ENCODE assay signal across 10 mouse cellular contexts in the genomic region with DNA sequence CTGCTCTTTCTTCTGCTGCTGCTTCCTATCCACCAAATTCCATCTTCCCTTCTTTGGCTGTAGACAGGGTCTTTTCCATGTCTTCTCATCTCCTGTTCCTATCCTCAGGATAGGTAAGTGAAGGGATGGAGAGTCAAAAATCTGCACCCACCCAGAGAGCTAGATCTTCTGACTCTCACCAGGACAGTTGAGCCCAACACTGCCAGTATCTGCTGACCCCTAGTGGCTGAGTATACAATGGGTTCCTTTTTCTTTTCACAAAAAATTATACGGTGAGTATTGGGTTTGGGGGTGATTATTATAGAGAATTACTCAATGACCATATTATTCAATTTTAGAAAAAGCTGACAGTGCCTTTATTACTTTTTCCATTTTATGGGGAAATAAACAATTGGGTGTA.
DNase-seq lines count a peak whose midpoint lies in the region; ATAC-seq and TF ChIP-seq lines count a peak whose summit lies in the region.
"Had no signal": no experiment of that assay in that cellular context is flagged by ENCODE, and none has a peak within 500 bp of the region (broad histone marks: within the 10 kb centered on the region; RNA-seq: fewer than 3 reads in every experiment).

No protein-coding gene starts in this region.

- TF ChIP-seq CTCF in olfactory bulb, adult 2 months (IDR thresholded peaks at IDR 0.05; ENCODE audit: insufficient read depth, low read depth, low read length) = no peak

- H3K9ac ChIP-seq in forebrain, embryonic 12.5 days = no peak overlapping the region
- no peak overlapping the region for H3K9ac ChIP-seq in midbrain, embryonic 13.5 days (replicated peaks)
- H3K9ac ChIP-seq in midbrain, embryonic 15.5 days = no peak overlapping the region
- H3K9ac ChIP-seq: limb, embryonic 15.5 days had no signal

- no peaks in the 10 kb centered on the region for H3K36me3 ChIP-seq in forebrain, embryonic 12.5 days (replicated peaks)
- no peaks in the 10 kb centered on the region for H3K36me3 ChIP-seq in forebrain, embryonic 10.5 days (replicated peaks)
- H3K36me3 ChIP-seq in midbrain, embryonic 13.5 days = no peaks in the 10 kb centered on the region
- H3K36me3 ChIP-seq in midbrain, embryonic 15.5 days (replicated peaks) = no peaks in the 10 kb centered on the region
- no peaks in the 10 kb centered on the region for H3K36me3 ChIP-seq in embryonic facial prominence, embryonic 10.5 days (replicated peaks)
- H3K36me3 ChIP-seq: limb, embryonic 15.5 days had no signal

- no peaks in the 10 kb centered on the region for H3K4me1 ChIP-seq in forebrain, embryonic 12.5 days
- H3K4me1 ChIP-seq in forebrain, embryonic 10.5 days = no peaks in the 10 kb centered on the region
- no peaks in the 10 kb centered on the region for H3K4me1 ChIP-seq in midbrain, embryonic 13.5 days (replicated peaks)
- H3K4me1 ChIP-seq in midbrain, embryonic 15.5 days = no peaks in the 10 kb centered on the region
- H3K4me1 ChIP-seq in embryonic facial prominence, embryonic 10.5 days = no peaks in the 10 kb centered on the region
- no peaks in the 10 kb centered on the region for H3K4me1 ChIP-seq in olfactory bulb, adult 2 months (ENCODE audit: control insufficient read depth, insufficient read depth, low read length)
- H3K4me1 ChIP-seq: limb, embryonic 15.5 days had no signal

- DNase-seq in forebrain, embryonic 10.5 days (ENCODE audit: extremely low spot score, low spot score) = no peak
- DNase-seq in embryonic facial prominence, embryonic 10.5 days (ENCODE audit: low spot score) = peak; percentile 12
- no peak for DNase-seq in thymus, postnatal 4 days

- H3K4me3 ChIP-seq in forebrain, embryonic 12.5 days (replicated peaks) = no peak overlapping the region
- H3K4me3 ChIP-seq in forebrain, embryonic 10.5 days = no peak overlapping the region
- H3K4me3 ChIP-seq in midbrain, embryonic 13.5 days (replicated peaks) = no peak overlapping the region
- H3K4me3 ChIP-seq in midbrain, embryonic 15.5 days = no peak overlapping the region
- no peak overlapping the region for H3K4me3 ChIP-seq in embryonic facial prominence, embryonic 10.5 days
- no peak overlapping the region for H3K4me3 ChIP-seq in olfactory bulb, adult 2 months (ENCODE audit: insufficient read depth, low read depth, low read length)
- H3K4me3 ChIP-seq: erythroblast, embryonic 14.5 days; limb, embryonic 15.5 days had no signal

- peak; percentile 53; the same call in 1 of the 2 replicates for ATAC-seq in forebrain, embryonic 12.5 days (ENCODE audit: low FRiP score)
- ATAC-seq in midbrain, embryonic 13.5 days = 0 out of 2 replicates have a peak, but pooled peaks have one; percentile 34
- ATAC-seq in midbrain, embryonic 15.5 days (replicated peaks) = no peak
- no peak for ATAC-seq in megakaryocyte-erythroid progenitor cell, adult 5-6 weeks (replicated peaks; ENCODE audit: low FRiP score, low TSS enrichment, poor library complexity, severe bottlenecking)

- no peaks in the 10 kb centered on the region for H3K9me3 ChIP-seq in forebrain, embryonic 12.5 days
- no peaks in the 10 kb centered on the region for H3K9me3 ChIP-seq in forebrain, embryonic 10.5 days
- no peaks in the 10 kb centered on the region for H3K9me3 ChIP-seq in midbrain, embryonic 13.5 days
- H3K9me3 ChIP-seq in midbrain, embryonic 15.5 days = no peaks in the 10 kb centered on the region
- H3K9me3 ChIP-seq in embryonic facial prominence, embryonic 10.5 days = no peaks in the 10 kb centered on the region
- H3K9me3 ChIP-seq: limb, embryonic 15.5 days had no signal

- TF ChIP-seq POLR2A in olfactory bulb, adult 2 months (IDR thresholded peaks at IDR 0.05; ENCODE audit: insufficient read depth, low read depth, low read length) = no peak

- WGBS in forebrain, embryonic 12.5 days = 23% methylated on average over 1 of the region's 1 CpGs
- 38% methylated on average over 1 of the region's 1 CpGs for WGBS in forebrain, embryonic 10.5 days
- WGBS in midbrain, embryonic 13.5 days = 28% methylated on average over 1 of the region's 1 CpGs
- 45% methylated on average over 1 of the region's 1 CpGs for WGBS in midbrain, embryonic 15.5 days
- 35% methylated on average over 1 of the region's 1 CpGs for WGBS in embryonic facial prominence, embryonic 10.5 days
- WGBS in olfactory bulb, adult 2 months = 26% methylated on average over 1 of the region's 1 CpGs

- no peak overlapping the region for H3K27ac ChIP-seq in forebrain, embryonic 12.5 days
- no peak overlapping the region for H3K27ac ChIP-seq in forebrain, embryonic 10.5 days
- H3K27ac ChIP-seq in midbrain, embryonic 13.5 days = no peak overlapping the region
- H3K27ac ChIP-seq in midbrain, embryonic 15.5 days = no peak overlapping the region
- H3K27ac ChIP-seq in embryonic facial prominence, embryonic 10.5 days (replicated peaks) = no peak overlapping the region
- H3K27ac ChIP-seq in olfactory bulb, adult 2 months (ENCODE audit: insufficient read depth, low read depth, low read length) = peak overlapping the region; percentile 51
- H3K27ac ChIP-seq: limb, embryonic 15.5 days had no signal

- H3K4me2 ChIP-seq in forebrain, embryonic 12.5 days = no peak overlapping the region
- H3K4me2 ChIP-seq in midbrain, embryonic 13.5 days (replicated peaks) = no peak overlapping the region
- H3K4me2 ChIP-seq in midbrain, embryonic 15.5 days = no peak overlapping the region
- H3K4me2 ChIP-seq: limb, embryonic 15.5 days had no signal

- H3K27me3 ChIP-seq in forebrain, embryonic 12.5 days = no peaks in the 10 kb centered on the region
- no peaks in the 10 kb centered on the region for H3K27me3 ChIP-seq in forebrain, embryonic 10.5 days (ENCODE audit: poor library complexity, severe bottlenecking)
- no peaks in the 10 kb centered on the region for H3K27me3 ChIP-seq in midbrain, embryonic 13.5 days
- no peaks in the 10 kb centered on the region for H3K27me3 ChIP-seq in midbrain, embryonic 15.5 days (replicated peaks)
- H3K27me3 ChIP-seq in embryonic facial prominence, embryonic 10.5 days (replicated peaks; ENCODE audit: low read depth, poor library complexity, severe bottlenecking) = no peaks in the 10 kb centered on the region
- H3K27me3 ChIP-seq: limb, embryonic 15.5 days had no signal

Comparison
In these comparisons a context has a peak if more than half of its experiments do, and no peak if none do; other contexts are left out.
1. ATAC-seq: peak in forebrain, embryonic 12.5 days (single experiment) and midbrain, embryonic 13.5 days (single experiment); none in midbrain, embryonic 15.5 days (single experiment) and megakaryocyte-erythroid progenitor cell, adult 5-6 weeks (single experiment).